Mouse (Mus musculus): ENCODE measurements at regions not wholly inside any gene's neighbourhood (a gene's known extent, or its start where the extent isn't known, plus 50 kb on each side); places are given as distances from the start of the nearest gene placed in this dataset.

DNA sequence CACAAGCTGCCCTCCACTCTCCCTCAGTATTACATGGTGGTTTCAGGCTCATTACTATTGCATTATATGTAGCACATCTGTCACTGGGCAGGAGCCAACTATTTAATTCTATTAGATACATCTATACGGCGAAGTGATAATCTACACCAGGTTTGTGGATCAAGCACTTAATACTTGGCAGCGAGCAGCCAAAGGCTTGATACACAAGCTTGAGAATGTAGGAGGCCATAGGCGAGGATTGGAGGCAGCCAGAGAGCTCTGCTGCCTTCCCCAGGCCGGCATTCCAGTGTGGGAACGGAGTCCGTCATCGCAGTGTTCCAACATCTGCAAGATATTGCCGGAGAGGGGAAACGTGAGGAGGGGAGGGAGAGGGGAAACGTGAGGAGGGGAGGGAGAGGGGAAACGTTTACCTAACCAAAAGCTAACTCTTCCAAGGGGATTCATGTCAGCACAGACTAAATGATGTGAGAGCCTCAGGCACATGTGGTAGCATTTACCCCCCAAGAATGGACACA lies 109.6 kb upstream of the Habp2 start:
- no peak for DNase-seq (ENCODE audit: low spot score in 2 of 2)

DNA sequence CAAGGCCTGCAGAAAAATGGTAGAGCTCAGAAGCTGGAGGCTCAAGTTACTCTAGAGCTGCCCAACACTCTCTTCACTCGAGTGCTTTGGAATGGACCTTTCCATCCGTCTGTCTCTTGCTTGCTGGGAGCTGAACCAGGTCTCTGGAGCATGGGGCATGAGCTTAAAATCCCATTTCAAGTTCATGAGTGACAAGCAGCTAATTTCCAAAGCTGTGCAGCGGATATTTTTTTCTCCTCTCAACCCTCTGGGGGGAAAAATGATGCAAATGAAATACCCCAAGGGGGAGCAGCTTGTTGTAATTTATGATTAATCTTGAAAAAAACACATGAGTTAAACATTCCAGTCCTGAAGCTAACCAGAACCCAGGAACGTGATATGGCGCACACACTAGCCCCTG lies 101.2 kb upstream of the Habp2 start:
- no peak for DNase-seq (ENCODE audit: low spot score in 2 of 2)

DNA sequence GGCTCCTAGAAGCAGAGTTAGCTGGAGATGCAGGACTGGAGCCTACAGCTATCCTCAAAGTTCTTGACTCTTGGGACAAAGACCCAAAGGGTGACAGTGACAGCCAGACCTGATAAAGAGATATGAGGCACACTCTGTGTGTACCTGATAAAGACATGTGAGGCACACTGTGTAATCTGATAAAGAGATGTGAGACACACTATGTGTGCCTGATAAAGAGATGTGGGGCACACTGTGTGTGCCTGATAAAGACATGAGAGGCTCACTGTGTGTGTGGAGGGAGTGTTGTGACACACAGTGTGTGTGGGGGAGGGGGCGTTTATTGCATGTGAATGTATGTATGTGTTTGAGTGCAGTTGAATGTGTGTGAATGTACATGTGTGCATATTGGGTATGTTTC lies 97.8 kb upstream of the Habp2 start:
- no peak for DNase-seq (ENCODE audit: low spot score in 2 of 2)

DNA sequence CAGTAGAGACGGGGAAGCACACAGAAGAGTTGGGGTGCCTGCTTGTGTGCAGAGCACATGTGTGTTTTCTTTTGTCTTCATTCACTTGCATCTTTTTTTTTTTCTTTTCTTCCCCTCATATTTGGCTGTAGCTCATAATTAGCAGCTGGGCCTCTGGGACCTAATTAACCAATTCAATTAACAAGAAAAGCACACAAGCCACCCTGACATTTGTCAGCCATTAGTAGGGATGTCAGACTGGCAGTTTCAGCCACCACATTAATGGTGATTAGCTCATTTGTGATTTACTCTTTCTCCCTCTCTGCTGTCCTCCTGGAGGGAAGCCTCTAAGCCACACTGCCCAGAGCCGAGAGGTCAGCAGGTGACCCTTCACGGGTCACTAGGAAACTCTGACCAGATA lies 96.7 kb upstream of the Habp2 start:
- no peak for DNase-seq (ENCODE audit: low spot score in 2 of 2)

DNA sequence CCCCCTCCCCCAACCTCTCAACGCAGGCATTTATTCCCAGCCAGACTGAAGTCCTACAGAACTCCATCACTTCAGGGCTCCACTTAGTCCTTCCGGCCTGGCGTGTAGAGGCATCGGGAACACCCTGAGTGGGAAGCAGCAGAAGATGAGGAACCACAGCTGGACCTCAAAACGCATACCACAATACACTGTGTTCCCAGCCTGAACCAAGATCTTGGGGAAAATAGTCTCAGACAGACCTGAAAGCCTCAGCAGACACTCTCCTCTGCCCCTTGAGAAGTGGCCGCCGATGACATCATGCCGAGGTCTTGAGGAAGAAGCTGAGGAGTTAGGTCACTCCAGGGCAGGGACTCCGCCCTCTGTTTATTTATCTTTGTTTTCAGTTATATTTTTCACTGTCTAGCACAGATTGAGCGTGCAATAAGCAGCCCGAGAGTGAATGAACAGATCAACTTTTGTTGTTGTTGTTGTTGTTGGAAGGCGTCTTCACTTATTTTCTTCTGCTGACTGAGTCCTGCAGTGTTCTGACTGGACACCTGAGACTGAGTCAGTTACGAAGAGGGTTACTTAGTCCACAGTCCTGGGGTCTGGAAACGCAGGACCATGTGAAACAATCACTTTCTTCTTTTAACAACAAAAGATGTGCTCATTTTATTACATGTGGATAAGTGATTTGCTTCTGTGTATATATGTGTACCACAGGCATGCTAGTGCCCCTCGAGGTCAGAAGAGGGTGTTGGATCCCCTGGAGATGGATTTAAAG lies 88.3 kb upstream of the Habp2 start:
- DNase-seq (ENCODE audit: low spot score in 2 of 2): no peak

DNA sequence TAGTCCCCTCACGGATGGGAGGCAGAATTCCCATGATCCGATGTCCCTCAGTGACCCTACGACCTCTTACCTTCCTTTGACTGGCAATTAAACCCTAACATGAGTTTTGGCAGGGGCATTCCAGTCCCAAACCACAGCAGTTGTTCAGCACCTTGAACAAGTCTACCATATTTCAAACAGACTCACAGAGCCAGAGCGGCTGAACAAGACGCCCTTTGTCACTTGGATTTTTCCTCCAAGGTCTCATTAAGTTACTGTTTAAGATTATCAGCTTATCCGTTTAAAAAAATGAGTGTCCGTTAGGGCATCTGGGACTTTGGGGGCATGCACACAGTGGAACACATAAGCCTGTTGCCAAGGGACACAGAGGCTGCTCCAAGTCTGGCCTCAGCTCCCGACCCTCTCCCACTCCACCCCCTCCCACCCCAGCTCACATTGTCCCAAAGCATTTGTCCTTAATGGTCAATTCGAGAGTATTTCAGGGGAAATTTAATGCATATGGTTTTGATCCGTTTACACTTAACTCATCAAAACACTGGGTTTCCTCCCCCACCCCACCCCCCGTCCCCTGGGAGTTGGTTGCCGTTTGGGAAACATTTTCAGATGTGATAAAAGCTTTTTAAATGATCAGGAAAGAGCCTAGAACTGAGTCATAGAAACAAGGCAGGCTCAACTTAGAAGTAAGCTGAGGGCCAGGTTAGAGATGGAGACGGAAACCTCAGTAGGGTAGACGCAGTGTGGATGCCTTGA lies 87.4 kb upstream of the Habp2 start:
- no peak for DNase-seq (ENCODE audit: low spot score in 2 of 2)

DNA sequence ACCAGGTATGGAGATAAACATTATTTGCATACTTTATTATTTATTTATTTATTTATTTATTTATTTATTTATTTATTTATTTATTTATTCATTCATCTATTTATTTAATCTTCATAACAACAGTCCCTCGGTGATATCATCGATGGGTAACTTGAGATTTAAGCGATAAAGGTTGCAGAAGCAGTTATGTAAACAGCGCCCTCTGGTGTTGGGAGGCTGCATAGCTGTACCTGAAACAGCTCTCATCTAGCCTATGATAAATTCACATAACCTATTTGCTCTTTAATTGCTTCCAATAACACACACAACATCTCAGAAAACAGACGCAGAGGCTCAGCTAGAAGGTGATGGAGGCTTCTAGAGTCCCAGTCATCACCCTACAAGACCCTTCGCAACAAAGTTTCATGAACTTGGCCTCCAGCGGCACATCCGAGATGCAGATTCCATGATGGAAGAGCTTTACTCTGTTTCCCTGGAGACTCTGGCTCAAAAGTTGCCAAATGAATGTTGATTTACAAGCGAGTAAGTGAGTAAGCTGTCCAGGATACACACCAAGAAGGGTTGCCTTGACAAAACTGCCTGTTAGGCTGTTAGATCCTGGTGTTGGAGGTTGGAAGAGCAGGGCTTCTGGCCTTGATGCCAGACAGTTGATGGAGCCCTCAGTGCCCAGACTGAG lies 85.8 kb upstream of the Habp2 start:
- DNase-seq (ENCODE audit: low spot score in 2 of 2): peak in 1 of 2 experiments; percentile 67

DNA sequence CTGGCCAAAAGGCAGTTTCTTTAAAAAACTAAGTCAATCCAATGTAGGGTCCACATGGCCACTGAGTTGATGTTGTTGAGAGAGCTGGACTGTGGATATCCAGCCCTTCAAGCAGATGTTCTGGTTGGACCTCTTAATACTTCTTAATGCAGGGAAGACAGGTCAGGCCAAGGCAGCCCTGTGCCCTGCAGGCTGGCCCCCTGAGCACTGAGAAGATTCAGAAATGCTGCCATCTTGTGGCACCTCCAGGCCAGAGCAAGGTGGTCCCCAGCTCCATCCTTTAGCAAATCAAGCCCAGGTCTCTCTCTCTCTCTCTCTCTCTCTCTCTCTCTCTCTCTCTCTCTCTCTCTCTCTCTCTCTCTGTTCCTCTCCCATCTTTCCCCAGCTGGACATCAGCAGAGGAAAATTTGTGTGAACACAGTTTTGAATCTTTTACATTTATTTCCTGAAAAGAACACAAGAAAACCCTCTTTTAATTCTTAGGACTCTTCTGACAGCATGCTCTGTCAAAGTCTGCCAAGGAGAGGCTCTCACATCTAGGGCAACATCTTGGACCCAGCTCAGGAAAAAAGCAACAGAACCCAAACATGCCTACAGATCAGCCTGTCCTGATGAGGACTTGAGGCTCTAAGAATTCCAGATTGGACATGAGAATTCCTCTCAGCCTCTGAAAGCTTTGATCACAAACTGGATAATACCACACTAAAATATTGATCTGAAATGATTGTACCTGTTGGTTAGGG lies 85.0 kb upstream of the Habp2 start:
- DNase-seq (ENCODE audit: low spot score in 2 of 2): peak; percentile 20 to 72

DNA sequence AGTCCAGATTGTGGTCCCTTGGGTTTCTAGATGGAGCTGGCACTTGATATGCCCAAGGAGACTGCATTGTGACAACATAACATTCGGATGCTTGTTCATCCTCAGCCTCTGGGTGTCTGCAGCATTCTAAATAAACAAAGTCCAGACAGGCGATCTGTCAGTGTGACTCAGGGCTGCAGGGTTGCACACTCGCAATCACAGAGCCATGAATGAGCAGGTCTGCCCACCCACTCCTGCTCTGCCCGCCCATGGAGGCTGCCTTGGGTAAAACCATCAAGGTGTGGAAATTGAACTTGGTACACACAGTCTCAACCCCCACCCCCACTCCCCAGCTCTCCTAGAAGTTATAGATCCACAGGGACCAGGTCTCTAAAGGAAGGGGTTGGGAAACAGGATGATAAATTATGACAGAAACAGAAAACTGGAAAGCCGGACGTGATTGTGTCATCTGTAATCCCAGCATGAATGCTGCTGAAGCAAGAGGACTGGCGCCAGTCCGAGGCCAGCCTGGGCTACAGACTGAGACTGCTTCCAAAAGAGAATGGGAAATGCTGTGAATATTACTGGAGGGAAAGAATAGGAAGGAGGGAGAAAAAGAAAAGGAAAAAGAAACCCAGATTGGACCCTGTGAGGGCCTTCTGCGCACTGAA lies 84.3 kb upstream of the Habp2 start:
- DNase-seq (ENCODE audit: low spot score in 2 of 2): no peak

DNA sequence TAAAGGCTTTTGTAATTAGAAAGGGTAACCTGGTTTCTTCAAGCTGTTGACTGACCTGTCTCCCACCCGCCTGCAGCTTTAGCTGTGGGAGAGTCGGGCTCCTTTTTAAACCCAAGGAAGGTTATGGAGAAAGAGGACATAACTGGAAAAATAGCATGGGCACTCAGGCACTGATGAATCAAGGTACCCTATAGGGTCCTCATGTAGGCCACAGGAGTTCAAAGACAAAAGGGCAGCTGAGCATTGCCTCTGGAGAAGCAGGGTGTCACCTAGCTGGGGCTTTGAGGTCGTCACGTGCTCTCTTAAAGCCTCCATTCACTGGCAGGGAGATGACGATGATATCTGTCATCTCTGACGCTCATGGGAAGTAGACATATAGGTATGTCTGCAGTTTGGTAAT lies 68.4 kb upstream of the Habp2 start:
- DNase-seq (ENCODE audit: low spot score in 2 of 2): no peak

DNA sequence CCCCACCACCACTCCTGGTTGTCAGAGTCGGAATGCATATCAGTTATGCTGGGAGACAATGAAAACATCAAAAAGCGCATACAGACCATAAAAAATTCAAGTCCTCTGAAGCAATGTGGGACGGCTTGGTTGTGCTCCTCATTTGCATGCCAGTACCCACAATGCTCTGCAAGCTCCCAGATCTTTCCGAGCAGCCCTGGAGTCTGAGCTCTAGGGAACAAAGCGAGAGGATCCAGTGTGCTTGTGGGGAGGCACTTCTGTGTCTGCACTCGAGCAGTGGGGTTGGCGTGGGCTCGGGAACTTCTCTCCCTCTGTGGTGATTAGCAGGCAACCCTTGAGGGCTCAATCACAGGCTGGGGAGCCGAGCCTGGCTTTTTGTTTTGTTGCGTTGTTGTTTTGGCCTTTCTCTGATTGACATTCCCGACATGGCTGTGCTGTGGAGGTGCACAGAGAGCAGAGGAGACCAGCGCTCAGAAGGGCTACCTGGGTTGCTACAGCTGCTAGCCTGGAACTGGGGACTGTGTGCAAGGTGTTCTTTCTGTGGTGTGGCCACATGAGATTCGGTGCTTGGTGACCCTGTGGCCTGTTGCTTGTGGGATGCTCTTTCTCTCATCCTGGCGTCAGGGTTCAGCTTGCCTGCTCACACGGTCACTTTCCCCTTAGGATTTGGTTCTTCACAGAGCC lies 66.1 kb upstream of the Habp2 start:
- DNase-seq (ENCODE audit: low spot score in 2 of 2): no peak

DNA sequence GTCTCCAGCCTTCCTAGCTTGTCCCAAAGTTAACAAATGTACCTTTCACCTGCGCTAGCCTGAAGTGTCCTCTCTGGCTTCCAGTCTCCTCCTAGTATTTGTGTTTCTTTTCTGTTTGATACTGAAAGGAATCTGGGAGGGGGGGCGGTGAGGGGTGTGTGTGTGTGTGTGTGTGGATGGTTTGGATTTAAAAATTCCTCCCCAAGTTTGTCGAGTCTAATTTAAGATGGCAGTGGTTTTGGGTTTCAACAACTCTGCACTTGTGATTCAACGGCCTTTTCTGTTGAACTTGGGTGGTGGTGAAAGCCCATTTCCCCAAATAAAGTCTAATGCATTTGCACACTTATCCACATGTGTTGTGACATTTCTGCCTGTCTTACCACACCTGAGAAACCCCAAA lies 64.4 kb upstream of the Habp2 start:
- DNase-seq (ENCODE audit: low spot score in 2 of 2): no peak

DNA sequence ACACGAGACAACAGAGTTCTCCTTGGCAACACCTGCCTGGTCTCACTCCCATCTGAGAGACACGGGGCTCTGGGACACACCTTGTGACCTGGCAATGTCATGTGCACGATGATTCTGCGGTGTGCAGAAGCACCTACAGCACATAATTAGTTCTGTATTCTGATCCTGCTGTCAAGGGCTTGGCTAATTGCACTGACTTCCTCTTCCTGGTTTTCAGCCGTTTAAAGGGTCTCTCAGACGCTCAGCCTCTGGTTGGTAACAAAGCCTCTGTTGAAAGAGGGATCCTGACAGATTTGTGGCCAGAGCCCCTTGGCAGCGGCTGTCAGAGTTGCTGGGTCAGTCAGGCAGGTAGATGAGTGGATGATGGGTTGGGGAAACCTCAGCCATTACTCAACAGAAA lies 61.9 kb upstream of the Habp2 start:
- DNase-seq (ENCODE audit: low spot score in 2 of 2): no peak

DNA sequence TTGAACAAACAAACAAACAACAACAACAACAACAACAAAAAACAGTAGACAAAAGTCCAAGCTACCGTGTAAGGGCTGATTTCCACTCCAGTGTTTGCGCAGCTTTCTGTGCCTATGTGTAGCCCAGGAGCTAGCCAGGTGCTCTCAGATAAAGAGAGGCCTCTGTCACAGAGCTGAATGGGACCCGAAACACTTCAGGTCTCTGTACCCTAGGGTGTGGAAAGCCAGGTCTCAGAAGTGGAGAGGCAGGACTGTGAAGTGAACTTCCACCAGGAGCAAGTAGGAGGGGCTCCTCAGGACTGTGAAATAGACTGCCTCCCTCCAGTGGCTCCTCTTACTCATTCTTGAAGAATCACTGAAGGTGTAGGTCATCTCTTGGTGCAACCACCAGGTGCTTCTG lies 61.4 kb upstream of the Habp2 start:
- no peak for DNase-seq (ENCODE audit: low spot score in 2 of 2)

DNA sequence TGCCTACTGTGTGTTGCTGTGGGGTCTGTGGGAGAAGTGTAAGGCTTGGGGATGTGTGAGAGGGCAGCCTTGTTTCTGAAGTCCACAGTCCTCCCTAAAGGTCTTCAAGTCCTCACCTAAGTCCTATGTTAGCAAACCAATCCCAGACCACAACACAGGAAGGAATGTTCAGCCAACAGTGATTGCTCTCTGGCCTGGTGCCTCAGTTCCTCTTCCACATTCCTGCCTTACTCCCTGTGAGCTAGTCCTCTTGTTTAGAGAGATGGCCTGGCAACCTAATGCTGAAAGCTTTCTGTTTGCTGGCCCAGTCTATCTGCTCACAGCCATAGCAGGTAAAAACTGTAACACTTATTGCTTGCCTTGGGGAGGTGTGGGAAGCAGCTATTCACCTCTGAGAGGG lies 58.4 kb upstream of the Habp2 start:
- no peak for DNase-seq (ENCODE audit: low spot score in 2 of 2)

DNA sequence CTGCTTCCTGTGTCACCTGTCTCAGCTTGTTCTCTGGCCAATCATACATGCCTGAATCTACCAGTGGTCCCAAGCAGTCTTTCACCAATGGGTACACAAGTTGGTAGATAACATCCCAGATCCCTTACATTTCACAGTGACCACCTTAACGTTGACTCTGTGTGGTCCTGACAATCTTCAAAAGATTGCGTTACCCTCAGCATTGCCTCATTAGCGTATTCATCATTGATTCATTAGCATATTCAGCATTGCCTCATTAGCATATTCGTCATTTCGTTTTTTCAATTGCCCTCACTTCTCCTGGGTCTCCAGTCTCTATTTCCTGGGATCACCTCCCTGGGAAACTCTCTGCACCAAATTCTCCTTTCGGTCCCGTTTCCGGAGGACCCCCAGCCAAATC lies 55.5 kb upstream of the Habp2 start:
- DNase-seq (ENCODE audit: low spot score in 2 of 2): no peak

DNA sequence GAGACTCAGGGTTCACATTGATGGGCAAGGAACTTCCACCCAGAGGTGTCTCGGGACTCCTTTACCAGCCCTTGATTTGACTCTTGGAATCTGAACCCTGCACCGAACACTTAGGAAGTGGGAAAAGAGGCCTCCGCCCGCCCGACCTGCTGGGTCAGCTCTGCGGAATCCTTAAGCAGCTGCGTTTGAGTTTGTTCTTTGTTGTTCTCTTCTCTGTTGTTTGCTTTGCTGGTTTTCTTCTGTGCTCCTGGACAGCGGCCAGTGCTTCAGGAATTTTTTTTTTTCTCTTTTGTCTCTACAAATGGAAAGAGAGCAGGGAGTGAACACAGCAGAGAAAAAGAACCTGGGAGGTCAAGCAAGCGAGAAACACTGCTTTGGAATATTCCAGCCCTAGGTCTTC lies 55.1 kb upstream of the Habp2 start:
- no peak for DNase-seq (ENCODE audit: low spot score in 2 of 2)

DNA sequence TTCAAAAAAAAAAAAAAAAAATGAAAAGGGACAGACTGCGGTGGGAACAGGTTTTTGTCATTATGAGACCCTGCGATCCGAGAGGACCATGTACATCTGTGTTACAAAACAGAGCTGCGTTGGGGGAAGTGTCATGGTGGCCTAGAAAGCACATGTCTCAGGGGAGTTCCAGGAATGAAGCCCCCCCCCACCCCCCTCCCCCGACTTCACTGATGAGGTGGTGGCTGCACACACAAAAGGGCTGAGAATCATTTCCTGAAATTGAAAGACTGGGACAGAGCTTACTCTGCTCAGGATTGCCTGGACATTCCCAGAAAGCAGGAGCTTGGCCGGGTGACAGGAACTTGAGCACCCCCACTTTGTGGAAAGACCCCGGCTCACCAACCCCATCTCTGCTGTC lies 54.7 kb upstream of the Habp2 start:
- DNase-seq (ENCODE audit: low spot score in 2 of 2): no peak

DNA sequence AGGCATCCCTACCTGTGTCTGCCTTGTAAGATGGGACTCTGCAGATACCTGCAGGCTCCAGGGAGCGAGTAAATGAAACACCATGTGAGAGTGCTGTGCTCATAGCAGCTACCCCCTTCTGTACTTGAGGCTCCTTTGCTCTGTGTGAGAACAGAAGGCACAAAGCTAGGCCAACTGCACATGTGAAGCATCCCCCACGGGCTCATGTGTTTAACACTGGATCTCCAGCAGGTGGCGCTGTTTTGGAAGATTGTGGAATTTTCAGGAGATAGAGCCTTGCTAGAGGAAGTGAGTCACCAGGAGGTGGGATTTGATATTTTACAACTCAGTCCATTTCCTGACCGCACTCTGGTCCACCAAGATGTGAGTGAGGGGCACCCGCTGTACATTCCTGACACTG lies 54.0 kb upstream of the Habp2 start:
- no peak for DNase-seq (ENCODE audit: low spot score in 2 of 2)

DNA sequence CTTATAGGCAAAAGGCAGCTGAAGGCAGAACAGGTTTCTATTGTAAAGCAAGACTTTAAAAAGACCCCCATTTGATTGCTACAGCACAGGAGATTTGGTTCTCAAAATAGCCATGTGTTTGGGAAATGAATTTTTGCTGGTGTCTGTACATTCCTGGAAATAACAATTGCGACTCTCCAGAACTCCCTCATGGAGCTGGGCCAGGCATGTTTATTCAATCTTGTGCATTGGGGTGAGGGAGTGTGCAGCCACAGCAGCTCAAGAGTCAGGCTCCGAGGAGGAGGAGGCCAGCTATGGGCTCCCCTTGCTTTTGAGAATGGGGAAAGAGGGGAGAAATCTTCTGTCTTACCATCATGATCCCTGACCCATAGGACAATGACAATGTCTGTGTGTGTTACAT lies 51.9 kb upstream of the Habp2 start:
- no peak for DNase-seq (ENCODE audit: low spot score in 2 of 2)
